Comparison of ENCODE assay signal across 11 mouse cellular contexts in the genomic region with DNA sequence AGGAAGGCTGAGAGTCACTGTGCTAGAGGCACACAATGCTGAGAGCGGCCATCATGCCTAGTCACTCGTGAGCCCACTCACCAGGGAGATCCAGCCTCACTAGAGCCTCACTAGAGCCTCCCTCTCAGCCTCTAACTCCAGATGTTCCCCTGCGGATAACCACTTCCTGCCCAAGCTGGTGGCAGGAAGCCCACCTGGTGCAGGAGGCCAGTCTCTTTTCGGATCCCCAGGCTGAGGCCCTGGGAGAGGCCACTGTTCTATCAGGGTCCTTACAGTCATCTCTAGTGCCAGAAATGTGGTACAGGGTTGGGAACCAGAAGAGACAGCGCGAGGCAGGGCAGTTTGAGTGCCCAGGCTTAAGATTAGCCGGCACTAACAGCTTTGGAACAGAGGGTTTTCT. TPM values are rescaled to one million over a fixed set of nuclear protein-coding genes. Genes with fewer than 3 reads are reported as not detected.
DNase-seq lines count a peak whose midpoint lies in the region; ATAC-seq lines count a peak whose summit lies in the region.
"Had no signal": no experiment of that assay in that cellular context is flagged by ENCODE, and none has a peak within 500 bp of the region (broad histone marks: within the 10 kb centered on the region; RNA-seq: fewer than 3 reads in every experiment).

No protein-coding gene starts in this region.

- H3K36me3 ChIP-seq in heart, embryonic 15.5 days: peaks cover 10% of the 10 kb centered on the region
- 0 out of 2 replicates have a peak, but pooled peaks cover under 1% of the 10 kb centered on the region for H3K36me3 ChIP-seq in stomach, embryonic 16.5 days (ENCODE audit: control insufficient read depth, insufficient read depth, low read length)

- no peak overlapping the region for H3K4me3 ChIP-seq in heart, embryonic 15.5 days
- H3K4me3 ChIP-seq in stomach, embryonic 16.5 days (replicated peaks; ENCODE audit: low read length): no peak overlapping the region
- H3K4me3 ChIP-seq: lung, embryonic 15.5 days; midbrain, embryonic 15.5 days had no signal

- no peak overlapping the region for H3K9ac ChIP-seq in heart, embryonic 15.5 days
- H3K9ac ChIP-seq in stomach, embryonic 16.5 days (ENCODE audit: low read length): 0 out of 2 replicates have a peak overlapping the region, but pooled peaks have one; percentile 14
- H3K9ac ChIP-seq: lung, embryonic 15.5 days; midbrain, embryonic 15.5 days had no signal

- peaks cover 53% of the 10 kb centered on the region for H3K4me1 ChIP-seq in heart, embryonic 15.5 days (replicated peaks)
- H3K4me1 ChIP-seq in stomach, embryonic 16.5 days (ENCODE audit: control insufficient read depth, insufficient read depth, low read length): peaks cover 34% of the 10 kb centered on the region

- 71% methylated on average over 7 of the region's 7 CpGs for WGBS in heart, embryonic 15.5 days
- WGBS in stomach, embryonic 16.5 days: 79% methylated on average over 7 of the region's 7 CpGs

- DNase-seq in heart, adult 18-20 months: no peak
- peak; percentile 58 for DNase-seq in CD4-positive helper T cell, adult 2 months (ENCODE audit: low read depth, low spot score)
- DNase-seq in embryo, embryonic 10.5 days (ENCODE audit: low spot score): no peak
- DNase-seq in gastrocnemius, postnatal 4 days (ENCODE audit: low spot score in 2 of 2): no peak
- DNase-seq in left cerebral cortex, adult 8-10 months (ENCODE audit: low spot score in 2 of 2): no peak

- H3K27ac ChIP-seq in heart, embryonic 15.5 days: peak overlapping the region; percentile 99
- H3K27ac ChIP-seq in stomach, embryonic 16.5 days (ENCODE audit: low read length): 0 out of 2 replicates have a peak overlapping the region, but pooled peaks have one; percentile 2
- H3K27ac ChIP-seq: lung, embryonic 15.5 days; midbrain, embryonic 15.5 days had no signal

- H3K4me2 ChIP-seq in heart, embryonic 15.5 days: no peak overlapping the region
- H3K4me2 ChIP-seq in stomach, embryonic 16.5 days (ENCODE audit: low read depth, low read length): no peak overlapping the region
- H3K4me2 ChIP-seq: lung, embryonic 15.5 days; midbrain, embryonic 15.5 days had no signal

- no peak for ATAC-seq in heart, embryonic 15.5 days (replicated peaks; ENCODE audit: insufficient number of reproducible peaks, insufficient read depth, low FRiP score, low read depth)
- peak; percentile 37 to 42 for ATAC-seq in hematopoietic stem cell, adult 5-6 weeks (replicated peaks in 1 of 2; ENCODE audit: insufficient read depth in 1 of 2, low FRiP score in 2 of 2, low TSS enrichment in 1 of 2, low read depth in 1 of 2, poor library complexity in 2 of 2, severe bottlenecking in 2 of 2)
- ATAC-seq in stomach, embryonic 16.5 days (ENCODE audit: insufficient read depth, low FRiP score): no peak
- ATAC-seq: midbrain, embryonic 15.5 days had no signal

- H3K27me3 ChIP-seq in heart, embryonic 15.5 days: no peaks in the 10 kb centered on the region
- H3K27me3 ChIP-seq in stomach, embryonic 16.5 days (ENCODE audit: control insufficient read depth, insufficient read depth, low read length): no peaks in the 10 kb centered on the region
- H3K27me3 ChIP-seq: lung, embryonic 15.5 days; midbrain, embryonic 15.5 days had no signal

- H3K9me3 ChIP-seq in heart, embryonic 15.5 days (replicated peaks): no peaks in the 10 kb centered on the region
- no peaks in the 10 kb centered on the region for H3K9me3 ChIP-seq in stomach, embryonic 16.5 days (replicated peaks; ENCODE audit: control insufficient read depth, low read length)
- H3K9me3 ChIP-seq: lung, embryonic 15.5 days; midbrain, embryonic 15.5 days had no signal

RNA-seq across cellular contexts. Expression of gene Smim5, which starts 1.3 kb away (rescaled TPM):
- polyA plus RNA-seq in heart, embryonic 15.5 days (2015; fragmentation: Nextera tagmentation; extraction: Ambion mirVana): 52.1 and 56.3 TPM in 2 replicates
- total RNA-seq in heart, adult 18-20 months (2021): 1 to 10 TPM; 8.2 to 8.8 TPM
- total RNA-seq in hematopoietic stem cell, adult 5-6 weeks (2017): 7.3 and 32.0 TPM in 2 replicates
- 6.5 and 8.5 TPM in 2 replicates for polyA plus RNA-seq in stomach, embryonic 16.5 days (2015; fragmentation: Nextera tagmentation; extraction: Ambion mirVana)
- total RNA-seq in gastrocnemius, postnatal 4 days (2021): 10 to 100 TPM; 14.1 to 17.1 TPM
- 1 to 10 TPM in 1 of 4 experiments, under 1 TPM in 2, not detected in 1; 0.78 to 1.6 (median 0.95) TPM for total RNA-seq in left cerebral cortex, adult 8-10 months (2022)

RNA-seq across cellular contexts. Expression of gene Smim6, which starts 13.4 kb away (rescaled TPM):
- 3.3 and 5.0 TPM in 2 replicates for polyA plus RNA-seq in heart, embryonic 15.5 days (2015; fragmentation: Nextera tagmentation; extraction: Ambion mirVana)
- total RNA-seq in heart, adult 18-20 months (2021): not detected
- 3.8 and 6.6 TPM in 2 replicates for total RNA-seq in hematopoietic stem cell, adult 5-6 weeks (2017)
- 57.0 and 68.4 TPM in 2 replicates for polyA plus RNA-seq in stomach, embryonic 16.5 days (2015; fragmentation: Nextera tagmentation; extraction: Ambion mirVana)
- total RNA-seq in gastrocnemius, postnatal 4 days (2021): under 1 TPM in 1 of 2 experiments, not detected in 1; 0.39 TPM
- not detected for total RNA-seq in left cerebral cortex, adult 8-10 months (2022)
- total RNA-seq: layer of hippocampus, adult 8-10 months had no signal

RNA-seq across cellular contexts. Expression of gene Sap30bp, which starts 34.6 kb away (rescaled TPM):
- 21.4 and 21.9 TPM in 2 replicates for polyA plus RNA-seq in heart, embryonic 15.5 days (2015; fragmentation: Nextera tagmentation; extraction: Ambion mirVana)
- total RNA-seq in heart, adult 18-20 months (2021): 10 to 100 TPM; 19.0 to 19.9 TPM
- 116 and 170 TPM in 2 replicates for total RNA-seq in hematopoietic stem cell, adult 5-6 weeks (2017)
- polyA plus RNA-seq in stomach, embryonic 16.5 days (2015; fragmentation: Nextera tagmentation; extraction: Ambion mirVana): 32.0 and 35.2 TPM in 2 replicates
- 10 to 100 TPM; 25.1 to 25.7 TPM for total RNA-seq in gastrocnemius, postnatal 4 days (2021)
- 10 to 100 TPM; 42.0 to 61.0 (median 55.7) TPM for total RNA-seq in left cerebral cortex, adult 8-10 months (2022)

RNA-seq across cellular contexts. Expression of gene Recql5, which starts 34.8 kb away (rescaled TPM):
- polyA plus RNA-seq in heart, embryonic 15.5 days (2015; fragmentation: Nextera tagmentation; extraction: Ambion mirVana): 9.1 and 14.7 TPM in 2 replicates
- total RNA-seq in heart, adult 18-20 months (2021): 1 to 10 TPM; 7.5 to 7.8 TPM
- 13.6 and 14.8 TPM in 2 replicates for total RNA-seq in hematopoietic stem cell, adult 5-6 weeks (2017)
- polyA plus RNA-seq in stomach, embryonic 16.5 days (2015; fragmentation: Nextera tagmentation; extraction: Ambion mirVana): 19.5 and 19.7 TPM in 2 replicates
- total RNA-seq in gastrocnemius, postnatal 4 days (2021): 10 to 100 TPM in 1 of 2 experiments, 1 to 10 TPM in 1; 8.6 to 12.9 TPM
- total RNA-seq in left cerebral cortex, adult 8-10 months (2022): 10 to 100 TPM; 23.5 to 33.0 (median 25.2) TPM

RNA-seq across cellular contexts. Expression of gene Myo15b, which starts 40.2 kb away (rescaled TPM):
- 0.16 TPM in 2 replicates for polyA plus RNA-seq in heart, embryonic 15.5 days (2015; fragmentation: Nextera tagmentation; extraction: Ambion mirVana)
- total RNA-seq in heart, adult 18-20 months (2021): not detected
- 0.60 and 0.75 TPM in 2 replicates for total RNA-seq in hematopoietic stem cell, adult 5-6 weeks (2017)
- polyA plus RNA-seq in stomach, embryonic 16.5 days (2015; fragmentation: Nextera tagmentation; extraction: Ambion mirVana): 20.8 and 21.1 TPM in 2 replicates
- total RNA-seq in gastrocnemius, postnatal 4 days (2021): under 1 TPM; 0.37 to 0.60 TPM
- under 1 TPM; 0.07 to 0.89 (median 0.57) TPM for total RNA-seq in left cerebral cortex, adult 8-10 months (2022)

Comparison
In these comparisons a context has a peak if more than half of its experiments do, and no peak if none do; other contexts are left out.
1. ATAC-seq: peak in hematopoietic stem cell, adult 5-6 weeks (2 of 2); none in heart, embryonic 15.5 days (single experiment) and stomach, embryonic 16.5 days (single experiment).